Mouse (Mus musculus) megakaryocyte, embryonic 14.5 days (primary cell): ENCODE data around the gene Coa5.

ENCODE experiments used
- FLI1 ChIP-seq: IDR thresholded peaks from 2 replicates; pipeline ENCODE4 v1.6.1; 2012; ENCODE audit warnings: low read length, inconsistent platforms, mixed read lengths
- GATA1 ChIP-seq: IDR thresholded peaks from 3 replicates; pipeline ENCODE4 v1.6.1; 2012; ENCODE audit warnings: mixed read lengths, low read length, inconsistent platforms, borderline replicate concordance

GRCm38 (mm10) chr1:37429366-37430296, at the start of gene Coa5, which contains the start of gene Unc50:
- no peak for TF ChIP-seq GATA1
- TF ChIP-seq FLI1: no peak; the same call in 1 of the 2 replicates
